Mouse (Mus musculus) lung, postnatal 10 days (tissue): ENCODE data around the gene Celf5.

Source experiments
- DNase-seq: peaks from one replicate; pipeline ENCODE4 v3.0.0; 2021

Gene Celf5

GRCm38 (mm10) chr10:81497401-81498270 lies 15.1 kb upstream of the Celf5 start:
- no peak for DNase-seq

GRCm38 (mm10) chr10:81496969-81497368 lies 14.5 kb upstream of the Celf5 start:
- DNase-seq = no peak

GRCm38 (mm10) chr10:81496264-81496901 lies 13.9 kb upstream of the Celf5 start, which contains the start of gene Ncln:
Ncln (minus strand) TSS chr10:81496392.
- peak; percentile 99 for DNase-seq

GRCm38 (mm10) chr10:81495616-81496263 lies 13.2 kb upstream of the Celf5 start:
- no peak for DNase-seq

- DNase-seq = no peak
Observed at GRCm38 (mm10) chr10:81495151-81495550, 12.6 kb upstream of the Celf5 start.

GRCm38 (mm10) chr10:81494260-81495041 lies 11.9 kb upstream of the Celf5 start:
- DNase-seq = no peak

- no peak for DNase-seq
Observed at GRCm38 (mm10) chr10:81493601-81494220, 11.2 kb upstream of the Celf5 start.

GRCm38 (mm10) chr10:81492606-81493240 lies 10.2 kb upstream of the Celf5 start:
- no peak for DNase-seq

GRCm38 (mm10) chr10:81491018-81491417 lies 8.5 kb upstream of the Celf5 start:
- no peak for DNase-seq

- DNase-seq = no peak
Observed at GRCm38 (mm10) chr10:81489941-81490340, 7.4 kb upstream of the Celf5 start.

GRCm38 (mm10) chr10:81488081-81488480 lies 5.6 kb upstream of the Celf5 start:
- DNase-seq = no peak

GRCm38 (mm10) chr10:81486496-81486895 lies 4.0 kb upstream of the Celf5 start:
- DNase-seq = no peak

GRCm38 (mm10) chr10:81485479-81486018 lies 3.0 kb upstream of the Celf5 start:
- no peak for DNase-seq

- DNase-seq = peak; percentile 46
Observed at GRCm38 (mm10) chr10:81485060-81485449, 2.5 kb upstream of the Celf5 start.

GRCm38 (mm10) chr10:81484441-81485059 lies 2.0 kb upstream of the Celf5 start:
- DNase-seq = no peak

GRCm38 (mm10) chr10:81483983-81484382 lies 1.5 kb upstream of the Celf5 start:
- DNase-seq = no peak

- DNase-seq = no peak
Observed at GRCm38 (mm10) chr10:81481605-81482532, 640 bp downstream of the Celf5 start.

GRCm38 (mm10) chr10:81474461-81474860 lies 8.0 kb downstream of the Celf5 start:
- DNase-seq = no peak

GRCm38 (mm10) chr10:81473003-81473451 lies 9.5 kb downstream of the Celf5 start:
- no peak for DNase-seq
